Mouse (Mus musculus) G1E (cell line): ENCODE measurements at regions not wholly inside any gene's neighbourhood (a gene's known extent, or its start where the extent isn't known, plus 50 kb on each side); places are given as distances from the start of the nearest gene placed in this dataset.

ENCODE experiments used
- CTCF ChIP-seq: IDR thresholded peaks from 2 replicates; pipeline ENCODE4 v1.5.1; 2012; ENCODE audit warnings: low read depth, low read length, inconsistent platforms, mixed read lengths
- GATA1 ChIP-seq: IDR thresholded peaks from 2 replicates; pipeline ENCODE4 v1.6.1; 2012; ENCODE audit warnings: borderline replicate concordance, low read length, inconsistent platforms, mixed read lengths
- GATA2 ChIP-seq: IDR thresholded peaks from 2 replicates; pipeline ENCODE4 v1.6.1; 2012; ENCODE audit warnings: low read depth, low read length, inconsistent platforms, borderline replicate concordance
- TAL1 ChIP-seq: conservative IDR thresholded peaks from 2 replicates; pipeline ENCODE4 v1.6.1; 2012; ENCODE audit warnings: low read depth, low read length, inconsistent platforms, mixed read lengths

GRCm38 (mm10) chr2:171574360-171574759, 468.9 kb downstream of the Cbln4 start:
- TF ChIP-seq CTCF (no peak), GATA2 (no peak), TAL1 (no peak), GATA1 (no peak)
